Mouse (Mus musculus) heart, adult 18-20 months (tissue): ENCODE measurements around the gene Nxf3. TPM values are rescaled to one million over a fixed set of nuclear protein-coding genes. Genes with fewer than 3 reads are reported as not detected.

ENCODE experiments used
- total RNA-seq, 2 experiments: library from RNA; stranded (reverse); gene quantifications; 2 replicates each; pipeline ENCODE4 v1.2.3; 2021

Nxf3 gene
- total RNA-seq, 2 experiments from 2014 or later, result not detected

Other genes starting within 250 kb of the Nxf3 start
- 1 to 10 TPM; 2.2 to 4.5 TPM for gene Gprasp2, start 246.2 kb downstream of the Nxf3 start, total RNA-seq
- gene Arxes2, start 91.4 kb downstream of the Nxf3 start, total RNA-seq, result 1 to 10 TPM in 1 of 2 experiments, under 1 TPM in 1; 0.79 to 4.3 TPM
- gene Arxes1, start 51.9 kb downstream of the Nxf3 start, total RNA-seq, result under 1 TPM; 0.32 to 0.93 TPM
- gene Bex2, start 17.0 kb downstream of the Nxf3 start, total RNA-seq, result not detected
- under 1 TPM; 0.87 to 0.98 TPM for gene Bex4, start 53.7 kb upstream of the Nxf3 start, total RNA-seq
- gene Tceal8, start 87.1 kb upstream of the Nxf3 start, total RNA-seq, result 10 to 100 TPM; 12.3 to 14.7 TPM
- under 1 TPM in 1 of 2 experiments, not detected in 1; 0.67 TPM for gene Tceal5, start 118.6 kb upstream of the Nxf3 start, total RNA-seq
- gene Tceal7, start 129.5 kb upstream of the Nxf3 start, total RNA-seq, result 1 to 10 TPM in 1 of 2 experiments, under 1 TPM in 1; 0.82 to 1.3 TPM
- 1 to 10 TPM; 3.0 to 4.7 TPM for gene Bex1, start 130.3 kb upstream of the Nxf3 start, total RNA-seq
- gene Tceal9, start 159.8 kb upstream of the Nxf3 start, total RNA-seq, result 10 to 100 TPM; 24.0 to 26.9 TPM
- 10 to 100 TPM in 1 of 2 experiments, 1 to 10 TPM in 1; 6.0 to 10.9 TPM for gene Bex3, start 185.0 kb upstream of the Nxf3 start, total RNA-seq